Comparison of ENCODE assay signal across 8 mouse cellular contexts in the genomic region with DNA sequence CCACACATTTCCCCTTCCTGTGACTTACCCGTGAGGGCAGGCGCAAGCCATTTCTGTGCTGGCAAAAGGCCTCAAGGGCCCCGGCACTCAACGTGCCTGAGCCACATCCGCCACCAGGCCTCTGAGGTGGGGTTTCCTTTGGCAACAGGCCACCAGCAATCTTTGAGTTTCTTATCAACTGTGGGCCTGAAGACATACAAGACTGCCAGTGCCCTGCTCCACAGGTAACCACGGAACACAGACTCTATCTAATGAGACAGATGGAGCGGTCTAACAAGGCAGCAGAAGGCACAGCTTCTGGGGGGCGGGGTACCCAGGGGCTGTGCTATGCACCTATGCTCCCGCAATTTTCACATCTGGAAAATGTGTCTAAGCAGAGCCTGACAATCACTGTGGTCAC. TPM values are rescaled to one million over a fixed set of nuclear protein-coding genes. Genes with fewer than 3 reads are reported as not detected.
DNase-seq lines count a peak whose midpoint lies in the region; ATAC-seq lines count a peak whose summit lies in the region.

No protein-coding gene starts in this region.

- peak; percentile 99 for DNase-seq in heart, adult 11 months
- DNase-seq in heart, embryonic 10.5 days (ENCODE audit: low spot score): no peak
- peak; percentile 46 for DNase-seq in c-Kit-positive CD71-negative TER-119-negative erythroid progenitor cells, embryonic 14.5 days (ENCODE audit: low read depth)
- DNase-seq in kidney, postnatal 14 days: peak; percentile 73
- DNase-seq in lung, postnatal 36 days: peak; percentile 82
- DNase-seq in thymus, postnatal 36 days: peak; percentile 72 to 79
- DNase-seq in right cerebral cortex, adult 18-20 months: no peak

- H3K4me1 ChIP-seq in heart, embryonic 10.5 days: peaks cover 14% of the 10 kb centered on the region; the same call in 1 of the 2 replicates

- H3K4me3 ChIP-seq in heart, embryonic 10.5 days: no peak overlapping the region

- peaks cover 6% of the 10 kb centered on the region; the same call in 1 of the 2 replicates for H3K27me3 ChIP-seq in heart, embryonic 10.5 days (ENCODE audit: insufficient read depth, poor library complexity, severe bottlenecking)

- no peaks in the 10 kb centered on the region for H3K36me3 ChIP-seq in heart, embryonic 10.5 days

- H3K27ac ChIP-seq in heart, embryonic 10.5 days: no peak overlapping the region

- no peak for ATAC-seq in cerebellum, adult (ENCODE audit: insufficient number of reproducible peaks, low FRiP score, low TSS enrichment)

- WGBS in heart, embryonic 10.5 days: 63% methylated on average over 9 of the region's 9 CpGs

- H3K9me3 ChIP-seq in heart, embryonic 10.5 days: no peaks in the 10 kb centered on the region

RNA-seq across cellular contexts. Expression of gene Rftn1, which starts 54.4 kb away (rescaled TPM):
- polyA plus RNA-seq in heart, embryonic 10.5 days (2016; fragmentation: Nextera tagmentation; extraction: Ambion mirVana): 9.2 and 10.9 TPM in 2 replicates

Comparison
In these comparisons a context has a peak if more than half of its experiments do, and no peak if none do; other contexts are left out.
1. DNase-seq: peak in heart, adult 11 months (single experiment), c-Kit-positive CD71-negative TER-119-negative erythroid progenitor cells, embryonic 14.5 days (single experiment), kidney, postnatal 14 days (single experiment), lung, postnatal 36 days (single experiment) and thymus, postnatal 36 days (2 of 2); none in heart, embryonic 10.5 days (single experiment) and right cerebral cortex, adult 18-20 months (single experiment).